Mouse (Mus musculus) layer of hippocampus, postnatal 14 days (tissue): ENCODE measurements around the gene Dgcr6. TPM values are rescaled to one million over a fixed set of nuclear protein-coding genes. Genes with fewer than 3 reads are reported as not detected.

Source experiments
- DNase-seq, 2 experiments: peaks; one replicate each; pipeline ENCODE4 v3.0.0; 2021 to 2022; ENCODE audit warnings: low spot score in 2 of 2, mixed read lengths in 1 of 2
- total RNA-seq, 2 experiments: library from RNA; stranded (reverse); gene quantifications; 2 replicates each; pipeline ENCODE4 v1.2.3; 2021

The Dgcr6 gene
- total RNA-seq, 2 experiments from 2014 or later: 85.1 to 86.3 TPM

GRCm38 (mm10) chr16:18068653-18069376 is 16.2 kb downstream of the Dgcr6 start:
- DNase-seq: no peak

- no peak for DNase-seq
Measured at GRCm38 (mm10) chr16:18070798-18071197, 18.1 kb downstream of the Dgcr6 start.

DNA sequence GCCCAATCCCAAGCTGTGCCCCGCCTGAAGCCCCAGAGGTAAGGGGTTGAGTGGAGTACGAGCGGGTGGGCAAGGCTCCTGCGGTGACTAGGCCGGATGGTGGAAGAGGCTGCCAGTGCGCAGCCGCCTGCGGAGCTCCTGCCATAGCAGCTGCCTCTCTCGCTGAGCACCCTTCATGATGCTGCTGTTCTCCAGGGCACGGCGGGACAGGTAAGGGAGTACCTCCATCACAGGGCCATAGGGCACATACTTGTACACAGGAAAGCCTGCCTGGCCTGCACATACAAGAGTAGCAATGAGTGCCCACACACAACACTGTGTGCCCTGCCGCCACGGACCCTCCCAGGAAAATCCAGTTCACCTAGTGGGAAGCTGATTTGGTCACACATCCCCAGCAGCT is 19.4 kb downstream of the Dgcr6 start:
- no peak for DNase-seq

DNA sequence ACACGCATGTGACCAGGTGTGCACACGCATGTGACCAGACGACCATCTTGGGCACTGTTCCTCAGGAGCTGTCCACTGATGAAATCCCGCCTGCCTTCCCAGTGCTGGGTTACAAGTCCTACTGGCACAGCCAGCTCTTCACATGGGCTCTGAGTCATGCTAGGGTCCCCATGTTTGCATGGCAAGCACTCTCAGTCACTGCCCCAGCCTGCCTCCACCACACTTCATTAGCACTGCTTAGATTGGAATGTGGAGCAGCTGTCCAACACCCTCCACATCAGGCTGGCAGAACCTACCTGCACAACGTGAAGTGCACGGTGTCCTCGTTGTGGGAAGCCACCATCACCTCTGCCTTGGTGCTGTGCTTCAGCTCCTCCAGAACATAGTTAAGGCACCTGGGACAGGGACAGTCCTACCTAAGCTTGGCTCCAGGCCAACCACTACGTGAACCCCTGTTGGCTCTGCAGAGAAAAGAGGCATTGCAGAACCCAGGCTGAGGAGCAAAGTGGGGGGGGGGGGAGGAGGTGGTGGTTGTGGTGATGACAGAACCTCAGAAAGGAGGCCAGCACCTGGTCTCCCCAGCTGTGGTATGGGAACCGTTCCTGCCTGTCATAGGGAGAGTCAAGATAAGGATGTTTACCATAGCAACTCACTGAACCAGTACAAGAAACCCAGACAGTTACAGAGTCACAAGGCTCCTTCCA is 20.8 kb downstream of the Dgcr6 start:
- DNase-seq: no peak

DNA sequence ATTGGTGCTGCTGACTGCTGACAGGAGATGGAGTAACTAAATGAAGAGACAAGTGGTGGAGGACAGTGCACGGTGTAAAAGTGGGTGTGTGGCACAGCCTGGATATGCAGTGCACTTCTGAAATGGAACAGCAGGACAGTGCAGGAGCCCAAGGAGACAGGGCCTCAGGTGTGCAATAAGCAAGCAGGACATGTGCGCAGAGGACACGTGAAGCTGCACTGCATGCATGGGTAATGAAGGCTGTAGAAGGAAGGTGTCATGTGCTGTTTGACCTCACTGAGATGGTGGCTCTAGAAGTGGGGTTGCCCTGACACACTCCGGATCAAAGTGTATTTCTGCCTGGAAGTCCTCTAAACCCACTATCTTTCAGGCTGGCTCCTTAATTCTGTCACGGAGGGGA is 22.0 kb downstream of the Dgcr6 start:
- no peak for DNase-seq

DNA sequence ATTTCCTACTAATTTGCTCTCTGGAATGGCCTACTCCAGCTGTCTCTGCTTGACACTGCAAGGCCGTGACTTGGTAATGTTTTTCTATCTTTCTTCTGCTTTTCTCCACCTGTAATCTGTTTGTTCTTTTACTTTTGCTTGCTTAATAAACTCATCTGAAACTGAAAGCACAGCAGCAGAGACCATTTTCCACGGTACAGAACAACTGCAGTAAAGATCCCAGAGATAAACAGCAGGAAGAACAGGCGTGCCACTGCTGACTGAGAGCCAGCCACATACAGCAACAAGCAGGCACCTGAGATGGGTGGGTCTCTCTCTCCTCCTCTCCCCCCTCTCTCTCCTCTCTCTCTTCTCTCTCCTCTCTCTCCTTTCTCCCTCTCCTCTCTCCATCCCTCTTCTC is 22.5 kb downstream of the Dgcr6 start:
- DNase-seq: no peak

DNA sequence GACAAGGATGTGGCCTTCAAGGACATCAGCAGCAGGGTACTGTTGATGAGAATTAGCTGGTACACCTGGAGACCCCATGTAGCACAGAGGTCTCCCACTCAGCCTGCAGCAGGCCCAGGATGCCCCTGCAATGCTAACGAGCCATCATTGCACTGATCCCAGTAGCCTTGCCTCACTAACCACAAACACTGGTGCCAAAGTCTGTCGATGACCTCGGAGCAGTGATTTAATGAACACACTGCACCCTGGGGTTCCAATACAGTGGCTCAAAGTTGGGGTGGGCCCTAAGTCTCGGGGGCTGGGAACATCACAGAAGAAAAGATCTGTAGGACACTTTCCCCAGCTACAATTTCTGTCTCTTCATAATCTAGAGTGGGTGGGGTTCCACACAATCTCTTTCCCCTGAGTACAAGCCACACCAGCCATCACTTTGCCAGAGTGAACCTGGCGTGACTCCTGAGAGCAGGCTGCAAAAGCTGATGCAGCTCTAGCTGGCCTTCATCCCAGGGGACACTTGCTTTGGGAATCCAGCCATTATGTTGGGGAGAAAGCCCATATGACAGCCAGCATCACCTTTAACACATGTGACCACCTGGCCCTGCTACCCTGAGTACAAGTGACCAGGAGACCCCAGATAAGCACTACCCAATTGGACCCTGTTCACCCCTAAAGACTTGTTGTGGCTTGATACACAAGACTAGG is 25.8 kb downstream of the Dgcr6 start:
- DNase-seq: no peak

GRCm38 (mm10) chr16:18079300-18079699 is 26.6 kb downstream of the Dgcr6 start:
- no peak for DNase-seq

GRCm38 (mm10) chr16:18080171-18080570 is 27.5 kb downstream of the Dgcr6 start:
- no peak for DNase-seq

DNA sequence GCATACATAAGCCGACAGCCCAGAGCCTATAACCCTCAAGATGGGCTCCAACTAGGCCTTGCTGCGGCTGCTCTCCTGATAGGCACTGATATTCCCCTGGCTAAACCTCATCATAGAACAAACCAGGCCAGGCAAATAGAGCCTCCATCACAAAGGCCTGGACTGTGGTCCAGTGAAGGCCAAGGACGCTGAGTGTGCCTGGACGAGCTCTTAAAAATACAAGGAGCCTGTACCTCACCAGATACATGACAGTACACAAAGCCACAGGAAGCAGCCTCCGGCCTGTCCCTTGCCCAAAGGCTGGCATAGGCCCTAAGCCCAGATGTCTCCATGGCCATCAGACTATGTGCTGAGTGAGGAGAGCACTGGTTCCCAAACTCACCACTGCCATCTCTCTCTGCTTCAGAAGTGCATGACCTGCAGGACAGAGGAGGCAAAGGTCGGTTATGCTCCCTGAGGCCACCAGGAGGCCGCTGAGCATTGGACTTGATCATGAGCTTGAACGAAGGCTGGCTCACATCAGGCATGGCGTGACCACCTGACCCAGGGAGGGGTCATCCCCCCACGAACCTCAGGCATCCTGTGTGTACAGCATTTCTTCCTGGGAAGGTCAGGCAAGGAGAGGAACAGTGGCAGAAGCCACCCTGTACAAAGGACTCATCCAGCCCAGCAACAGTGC is 28.6 kb downstream of the Dgcr6 start:
- no peak for DNase-seq

GRCm38 (mm10) chr16:18082291-18082690 is 29.6 kb downstream of the Dgcr6 start:
- DNase-seq: no peak

GRCm38 (mm10) chr16:18083231-18083951 is 30.7 kb downstream of the Dgcr6 start:
- DNase-seq: peak; percentile 43 to 84

- DNase-seq: no peak
Measured at GRCm38 (mm10) chr16:18084262-18084661, 31.6 kb downstream of the Dgcr6 start.

DNA sequence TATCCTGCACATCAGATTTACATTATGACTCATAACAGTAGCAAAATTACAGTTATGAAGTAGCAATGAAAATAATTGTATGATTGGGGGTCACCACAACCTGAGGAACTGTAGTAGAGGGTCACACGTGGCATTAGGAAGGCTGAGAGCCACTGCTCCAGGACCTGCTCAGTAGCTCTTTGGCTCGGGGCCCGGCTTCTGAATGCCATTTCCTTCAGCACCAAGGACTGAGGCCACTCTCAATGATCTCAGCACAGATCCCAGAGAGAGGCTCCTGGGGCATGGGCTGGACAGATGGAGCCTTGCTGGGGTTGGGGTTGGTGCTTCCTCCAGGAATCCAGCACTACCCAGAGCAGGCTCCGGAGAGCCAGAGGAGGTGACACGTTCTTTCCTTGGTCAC is 34.4 kb downstream of the Dgcr6 start:
- DNase-seq: no peak

DNA sequence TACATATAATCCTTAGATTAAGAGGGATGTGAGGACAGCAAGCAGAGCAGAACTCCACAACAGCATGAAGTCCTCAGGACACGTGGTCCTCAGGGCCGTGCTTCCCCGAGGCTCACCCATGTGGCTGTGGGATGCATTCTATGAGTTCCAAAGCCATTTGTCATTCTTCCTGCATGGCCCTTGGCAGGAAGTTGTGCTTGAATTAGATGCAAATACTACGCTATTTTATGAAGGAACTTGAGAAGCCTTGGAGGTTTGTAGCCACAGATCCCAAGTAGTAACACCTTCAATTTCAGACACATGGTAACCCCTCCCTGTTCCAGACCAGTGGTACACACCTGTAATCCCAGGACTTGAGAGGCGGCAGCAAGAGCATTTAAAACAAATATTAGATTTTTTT is 43.7 kb downstream of the Dgcr6 start:
- DNase-seq: no peak

DNA sequence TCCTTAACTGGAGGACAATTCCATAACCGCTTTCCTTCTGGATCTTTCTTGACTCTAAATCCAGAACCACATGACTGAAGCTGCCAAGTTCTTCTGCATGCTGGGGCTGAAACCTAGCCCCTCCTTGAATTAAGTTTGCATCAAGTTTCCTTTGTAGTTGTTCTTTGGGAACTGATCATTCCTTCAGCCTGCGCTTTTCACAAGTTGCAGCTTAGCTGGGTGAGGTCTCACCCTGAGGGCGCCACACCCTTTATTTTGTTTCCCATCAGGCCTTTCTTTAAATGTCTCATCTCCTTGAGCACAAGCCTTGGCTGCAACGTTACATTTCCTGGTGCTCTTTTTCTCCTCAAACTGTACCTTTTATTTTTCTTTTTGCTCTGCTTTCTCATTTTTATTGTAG is 50.2 kb downstream of the Dgcr6 start:
- DNase-seq: no peak

DNA sequence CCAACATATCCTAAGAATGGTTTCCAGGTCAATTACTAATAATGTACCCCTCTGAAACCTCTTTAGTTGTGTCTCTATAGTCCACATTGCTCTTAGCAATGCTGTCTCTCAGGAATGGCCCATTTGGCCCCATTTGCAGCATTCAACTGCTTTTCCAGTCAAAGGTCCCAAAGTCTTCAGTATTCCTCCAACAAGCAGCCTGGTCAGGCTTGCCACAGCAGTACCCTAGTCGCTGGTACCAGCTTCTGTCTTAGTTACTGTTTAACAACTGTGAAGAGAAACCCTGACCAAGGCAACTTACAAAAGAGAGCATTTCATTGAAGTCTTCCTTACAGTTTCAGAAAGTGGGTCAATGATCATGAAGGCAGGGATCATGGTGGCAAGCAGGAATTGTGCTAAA is 50.7 kb downstream of the Dgcr6 start:
- no peak for DNase-seq

DNA sequence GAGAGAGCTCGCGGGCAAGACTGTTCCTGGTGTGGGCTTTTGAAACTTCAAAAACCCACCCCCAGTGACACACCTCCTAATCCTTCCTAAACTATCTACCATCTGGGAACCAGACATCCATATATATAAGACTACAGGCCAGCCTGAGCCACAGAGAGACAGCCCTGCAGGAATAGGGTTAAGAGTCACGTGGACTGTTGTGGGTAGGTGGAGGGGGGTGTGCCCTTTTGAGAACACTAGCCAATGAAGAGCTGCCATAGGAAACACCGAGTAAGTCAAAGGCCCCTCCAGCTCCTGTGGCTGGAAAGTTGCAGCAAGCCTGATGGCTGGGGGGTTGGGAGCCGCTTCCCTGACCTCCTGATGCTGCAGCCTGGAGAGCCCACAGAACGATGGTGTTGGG is 51.1 kb downstream of the Dgcr6 start:
- DNase-seq: no peak

DNA sequence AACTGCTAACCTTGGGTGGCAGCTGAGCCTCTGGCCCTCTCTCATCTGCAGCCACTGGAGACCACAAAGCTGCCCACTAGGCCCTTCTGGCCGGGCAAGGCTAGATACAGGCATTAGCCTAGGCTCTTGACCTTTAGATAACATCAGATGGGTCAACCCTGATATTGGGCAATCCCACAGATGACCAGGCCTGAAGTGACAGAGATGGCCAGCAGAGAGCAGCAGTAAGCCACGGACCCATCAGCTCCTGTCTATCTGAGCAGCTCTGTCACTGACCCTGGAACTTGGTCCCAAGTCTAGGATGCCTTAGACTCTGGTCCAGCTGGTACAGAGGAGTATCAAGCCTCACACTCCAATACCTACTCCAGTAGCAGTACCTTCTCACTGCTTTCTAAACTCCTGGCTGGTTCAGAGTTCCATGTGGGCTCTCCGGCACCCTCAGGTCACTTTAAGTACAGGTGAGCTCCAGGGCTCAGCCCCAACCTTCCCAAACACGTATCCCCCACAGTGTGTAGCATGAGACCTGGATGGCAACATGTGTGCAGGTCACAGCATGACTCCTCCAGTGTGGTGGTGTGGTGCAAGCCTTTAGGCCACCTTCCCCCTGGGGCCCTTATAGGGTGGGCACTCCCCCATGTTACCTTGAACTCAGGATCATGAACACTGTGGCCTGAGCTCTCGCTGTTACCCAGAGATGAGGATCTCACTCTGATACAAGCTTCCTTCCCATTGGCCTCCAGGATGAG is 55.7 kb downstream of the Dgcr6 start:
- peak in 1 of 2 experiments; percentile 79 for DNase-seq

DNA sequence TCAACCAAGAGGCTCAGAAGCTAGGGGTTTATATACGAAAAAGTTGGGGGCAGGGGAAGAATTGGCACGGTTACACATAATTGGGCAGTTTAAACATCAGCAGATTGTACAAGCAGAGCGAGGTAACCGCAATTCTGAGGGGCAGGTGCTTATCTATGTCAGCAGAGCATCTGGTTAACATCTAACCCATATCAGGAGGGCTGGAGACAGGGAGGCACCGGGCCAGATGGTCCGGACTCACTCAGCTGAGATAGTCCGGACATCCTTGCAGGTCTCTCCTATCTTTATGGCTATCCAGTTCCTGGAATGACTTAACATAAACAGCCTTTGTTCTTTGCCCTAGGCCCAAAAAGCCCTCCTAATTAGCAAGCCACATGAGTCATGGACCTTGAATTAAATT is 58.4 kb downstream of the Dgcr6 start:
- DNase-seq: no peak
